Mouse (Mus musculus) c-Kit-positive CD71-positive TER-119-negative erythroid progenitor cells, embryonic 14.5 days (primary cell): ENCODE results near the gene F2r.

Experiments
- DNase-seq: peaks from one replicate; pipeline ENCODE4 v3.0.0-alpha.2; 2013; ENCODE audit warnings: low read depth

F2r gene

DNA sequence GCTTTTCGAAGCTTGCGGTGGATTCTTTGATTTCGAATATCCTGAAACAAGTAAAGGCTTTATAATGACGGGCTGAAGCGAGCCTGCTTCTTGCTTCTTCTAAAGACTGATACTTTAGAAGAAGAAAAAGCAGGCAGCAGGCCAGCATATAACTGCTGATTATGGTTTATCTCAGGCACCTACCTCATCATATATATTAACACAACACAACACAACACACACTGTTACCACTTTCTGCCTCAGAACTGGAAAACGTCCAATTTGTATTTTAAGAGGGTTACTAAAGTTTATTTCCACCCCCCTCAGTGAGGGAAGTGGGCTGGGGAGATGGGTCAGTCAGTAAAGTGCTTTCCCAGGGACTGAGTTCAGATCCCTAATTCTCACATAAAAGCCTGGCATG, 13.9 kb upstream of the F2r start:
- no peak for DNase-seq

DNA sequence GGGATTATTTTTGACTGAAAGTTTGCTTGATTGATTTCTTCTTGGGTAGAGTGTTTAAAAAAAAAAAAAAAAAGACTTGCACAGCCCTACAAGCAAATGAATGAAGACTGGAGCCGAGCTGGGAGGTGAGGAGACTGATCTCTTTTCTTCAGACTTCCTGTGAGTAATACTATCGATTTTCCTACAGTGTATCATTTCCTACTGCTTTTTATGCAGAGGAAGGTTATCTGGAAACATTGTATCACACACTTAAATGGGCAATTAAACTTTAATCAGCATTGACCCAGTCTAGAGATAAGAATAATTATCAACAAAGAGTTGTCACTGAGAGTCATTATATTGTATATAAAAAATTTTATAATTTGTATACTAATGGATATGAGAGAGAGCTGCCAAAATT, 12.5 kb upstream of the F2r start:
- no peak for DNase-seq

DNA sequence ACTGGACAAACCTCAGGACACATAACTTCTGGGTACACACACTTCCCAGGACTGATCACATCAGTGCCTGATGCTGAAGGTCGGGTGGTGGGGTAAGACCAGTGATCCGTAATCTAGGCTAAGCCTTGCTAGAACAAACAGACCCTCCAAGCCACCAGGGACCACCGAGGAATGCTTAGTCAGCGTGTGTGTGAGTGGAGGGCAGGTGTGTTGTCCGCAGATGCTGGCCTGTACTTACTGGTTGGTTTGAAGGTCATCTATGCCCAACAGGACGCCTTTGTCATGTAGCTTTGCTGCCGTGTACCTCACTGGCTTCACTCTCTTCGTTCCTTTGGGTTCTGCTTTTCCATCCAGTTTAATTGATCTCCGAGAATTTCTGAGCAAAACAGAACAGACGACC, 11.5 kb upstream of the F2r start:
- no peak for DNase-seq

DNA sequence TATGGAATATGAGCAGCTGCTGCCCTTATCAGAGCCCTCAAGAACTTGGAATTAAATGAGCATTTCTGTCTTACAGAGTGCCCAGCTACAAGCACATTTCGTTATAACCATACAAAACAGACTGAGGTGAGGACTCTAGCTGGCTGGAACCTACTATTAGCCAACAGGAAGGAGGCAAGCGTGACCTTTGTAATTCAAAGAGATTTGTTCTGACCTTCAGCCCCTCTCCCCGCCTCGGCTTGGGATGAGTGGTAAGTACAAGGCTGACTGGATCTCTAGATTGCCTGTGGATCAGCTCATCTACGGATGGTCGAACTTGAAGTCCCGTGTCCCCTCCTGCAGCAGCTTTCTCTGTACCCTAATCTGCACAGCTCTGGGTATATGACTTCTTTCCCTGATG, 8.4 kb upstream of the F2r start:
- DNase-seq: no peak

DNA sequence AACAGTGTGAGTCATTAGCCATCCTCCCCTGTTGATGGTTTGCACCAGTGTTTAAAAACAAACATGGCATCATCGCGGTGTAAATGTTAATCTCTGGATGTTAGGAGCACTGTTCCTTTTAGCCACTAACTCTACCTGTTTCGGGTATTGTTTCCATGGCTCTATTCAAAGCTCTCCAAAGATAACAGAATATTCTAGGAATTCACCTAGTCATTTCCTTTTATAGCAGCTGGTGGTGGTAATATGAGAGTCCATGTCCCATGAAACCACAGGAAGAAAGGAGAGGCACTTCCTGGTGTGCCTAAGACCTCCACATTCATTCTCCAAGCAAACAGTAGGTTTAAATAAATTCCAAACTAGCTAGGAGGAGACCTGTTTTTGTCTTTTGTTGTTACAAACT, 4.8 kb upstream of the F2r start:
- no peak for DNase-seq

DNA sequence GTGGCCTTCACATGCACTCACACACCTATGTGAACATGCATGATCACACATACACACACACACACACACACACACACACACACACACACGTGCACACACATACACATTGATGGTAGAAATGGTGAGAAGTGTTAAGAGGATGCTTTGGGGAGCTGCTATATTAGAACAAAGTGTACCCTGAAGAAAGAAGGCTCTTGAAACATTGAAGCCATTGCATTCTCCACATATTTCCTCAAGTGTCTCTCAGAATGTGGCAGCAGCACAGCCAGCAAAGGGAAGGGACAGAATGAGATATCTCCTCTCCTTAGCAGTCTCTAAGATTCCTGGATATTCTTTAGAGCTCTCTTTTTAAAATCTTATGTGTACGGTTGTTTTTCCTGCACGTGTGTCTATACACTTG, 3.3 kb upstream of the F2r start:
- DNase-seq: no peak

DNA sequence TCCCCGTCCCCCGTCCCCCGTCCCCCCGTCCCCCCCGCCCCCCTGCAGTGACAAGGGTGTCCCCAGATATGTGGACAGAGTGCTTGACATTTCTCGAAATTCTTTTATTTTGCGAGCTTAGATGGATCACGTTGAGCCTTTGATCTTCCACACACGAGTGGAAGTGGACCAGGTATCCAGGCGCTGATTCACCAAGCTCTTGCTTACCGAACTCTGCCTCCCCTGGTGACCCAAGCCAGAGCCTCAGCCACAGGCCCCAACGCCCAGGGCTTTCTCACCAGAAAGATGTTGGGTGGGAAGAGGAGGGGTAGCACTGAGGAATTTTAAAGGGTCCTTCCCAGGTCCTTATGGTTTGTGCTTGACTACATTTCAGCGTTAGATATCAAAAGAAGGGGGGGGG, 572 bp upstream of the F2r start:
- DNase-seq: no peak

DNA sequence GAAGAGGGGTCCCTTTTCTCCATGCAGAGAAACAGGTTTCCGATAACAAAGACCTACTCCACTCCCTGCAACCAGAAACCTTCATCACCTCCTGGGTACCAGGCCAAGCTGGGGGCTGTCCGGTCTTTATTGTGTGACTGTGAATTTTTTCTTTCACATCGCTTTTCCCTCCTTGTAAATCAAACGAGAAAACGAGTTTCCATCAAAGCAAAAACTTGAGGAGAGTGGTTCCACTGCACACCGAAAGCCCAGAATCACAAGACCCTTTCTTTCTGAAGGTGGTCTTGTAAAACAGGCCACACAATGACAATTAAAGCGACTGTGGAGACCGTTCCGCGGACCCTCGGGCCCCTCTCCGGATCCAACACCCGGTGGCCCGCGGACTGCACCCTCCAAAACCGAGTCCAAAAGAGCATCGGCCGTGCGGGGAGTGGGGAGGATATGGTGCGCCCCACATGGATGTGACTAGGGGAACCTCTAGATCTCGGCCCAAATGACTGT, 566 bp downstream of the F2r start:
- DNase-seq: peak; percentile 21

DNA sequence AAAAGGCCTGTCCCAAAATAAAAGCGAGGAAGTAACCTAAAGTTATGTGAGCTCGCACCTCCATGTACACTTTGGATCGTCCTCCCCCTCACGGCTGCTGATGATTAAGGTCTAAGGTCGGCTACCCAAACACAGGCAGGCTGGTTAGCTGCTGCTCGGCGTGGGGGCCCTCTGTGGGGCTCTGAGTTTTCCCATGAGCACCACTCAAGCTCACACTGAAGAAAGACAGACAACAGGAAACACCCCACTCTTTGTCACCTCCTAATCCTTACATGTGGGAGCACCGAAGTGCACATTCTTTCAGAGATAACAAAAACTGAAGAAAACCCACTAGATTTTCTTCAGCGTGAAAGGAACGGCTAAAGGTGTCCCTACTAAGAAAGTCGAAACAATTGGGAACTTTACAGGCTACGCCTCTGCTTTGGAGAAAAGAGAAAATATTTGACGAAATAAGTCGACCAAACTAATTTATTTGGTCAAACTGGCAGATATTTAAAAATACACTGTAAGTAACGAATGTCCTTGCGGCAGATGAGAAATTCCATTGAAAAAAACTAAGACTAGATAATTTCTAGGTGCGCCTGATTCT, 1.1 kb downstream of the F2r start:
- DNase-seq: peak; percentile 32

DNA sequence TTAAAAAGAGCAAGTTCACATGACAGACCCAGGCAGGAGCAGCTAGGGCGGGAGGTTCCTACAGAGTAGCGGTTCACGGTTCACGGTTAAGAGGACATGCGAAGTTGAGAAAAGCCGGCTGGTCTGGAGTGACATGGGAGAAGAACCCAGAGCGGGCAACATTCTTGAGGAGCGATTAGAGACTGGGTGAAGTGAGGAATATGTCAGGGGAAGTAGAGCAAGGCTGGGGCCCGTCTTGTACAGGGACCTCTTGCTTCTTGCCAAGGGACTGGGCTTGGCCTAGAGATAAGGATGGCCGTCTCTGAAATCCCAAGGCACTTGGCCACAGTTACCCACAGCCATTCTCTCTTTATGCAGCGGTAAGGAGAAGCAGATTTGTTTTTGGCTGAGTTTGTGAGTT, 1.8 kb downstream of the F2r start:
- peak; percentile 21 for DNase-seq

DNA sequence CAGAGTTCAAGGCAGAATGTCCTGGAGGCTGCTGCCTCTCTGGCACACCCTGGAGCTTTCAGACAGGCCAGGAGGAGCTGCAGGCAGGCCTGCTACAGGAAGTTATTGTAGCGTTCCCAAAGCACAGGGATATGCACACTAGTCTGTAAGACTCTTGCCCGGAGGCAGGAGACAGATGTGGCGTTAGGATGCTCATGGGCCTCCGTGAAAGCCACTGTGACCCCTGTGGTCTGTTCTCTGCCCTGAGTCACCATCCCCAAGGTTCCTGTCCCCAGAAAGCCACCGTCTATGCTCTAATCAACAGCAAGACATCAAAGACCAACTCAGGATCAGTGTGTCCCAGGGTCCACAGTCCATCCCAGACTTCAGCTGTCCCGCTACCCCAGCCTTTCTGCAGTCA, 3.5 kb downstream of the F2r start:
- DNase-seq: no peak

DNA sequence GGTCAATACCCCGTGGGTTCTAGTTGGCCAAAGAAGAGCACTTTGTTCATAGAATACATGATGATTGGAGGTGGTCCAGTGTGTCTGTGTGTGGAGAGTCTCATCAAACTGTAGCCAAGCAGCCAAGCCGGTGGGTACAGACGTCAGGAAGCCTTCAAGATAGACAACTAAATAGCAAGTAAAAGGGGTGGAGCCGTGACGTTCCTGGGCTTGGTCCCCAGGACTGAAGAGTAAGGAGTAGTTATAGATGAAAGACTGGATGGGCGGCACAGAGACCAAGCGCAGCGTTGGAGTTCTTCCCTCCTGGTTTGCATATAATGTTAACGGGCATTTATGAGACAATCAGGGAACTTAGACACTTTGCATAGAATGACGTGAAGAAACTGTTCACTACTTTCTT, 6.0 kb downstream of the F2r start:
- no peak for DNase-seq

DNA sequence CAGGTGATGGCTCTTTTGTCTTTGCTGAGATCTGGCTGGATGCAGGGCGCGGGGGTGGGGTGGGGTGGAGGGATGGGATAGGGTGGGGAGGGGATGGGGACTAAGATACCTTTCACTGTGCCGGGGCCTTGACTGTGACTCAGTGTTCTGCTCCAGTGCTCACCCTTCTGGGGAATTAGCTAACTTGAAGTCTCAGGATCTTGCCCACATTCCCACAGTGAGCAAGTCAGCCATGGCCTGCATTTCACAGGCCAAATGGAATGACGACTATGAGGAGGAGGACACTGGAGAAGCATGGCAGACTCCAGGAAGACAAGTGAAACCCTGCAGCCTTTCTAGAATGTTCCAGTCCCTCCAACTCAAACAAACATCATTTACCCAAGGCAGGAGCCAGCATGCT, 6.5 kb downstream of the F2r start:
- no peak for DNase-seq

DNA sequence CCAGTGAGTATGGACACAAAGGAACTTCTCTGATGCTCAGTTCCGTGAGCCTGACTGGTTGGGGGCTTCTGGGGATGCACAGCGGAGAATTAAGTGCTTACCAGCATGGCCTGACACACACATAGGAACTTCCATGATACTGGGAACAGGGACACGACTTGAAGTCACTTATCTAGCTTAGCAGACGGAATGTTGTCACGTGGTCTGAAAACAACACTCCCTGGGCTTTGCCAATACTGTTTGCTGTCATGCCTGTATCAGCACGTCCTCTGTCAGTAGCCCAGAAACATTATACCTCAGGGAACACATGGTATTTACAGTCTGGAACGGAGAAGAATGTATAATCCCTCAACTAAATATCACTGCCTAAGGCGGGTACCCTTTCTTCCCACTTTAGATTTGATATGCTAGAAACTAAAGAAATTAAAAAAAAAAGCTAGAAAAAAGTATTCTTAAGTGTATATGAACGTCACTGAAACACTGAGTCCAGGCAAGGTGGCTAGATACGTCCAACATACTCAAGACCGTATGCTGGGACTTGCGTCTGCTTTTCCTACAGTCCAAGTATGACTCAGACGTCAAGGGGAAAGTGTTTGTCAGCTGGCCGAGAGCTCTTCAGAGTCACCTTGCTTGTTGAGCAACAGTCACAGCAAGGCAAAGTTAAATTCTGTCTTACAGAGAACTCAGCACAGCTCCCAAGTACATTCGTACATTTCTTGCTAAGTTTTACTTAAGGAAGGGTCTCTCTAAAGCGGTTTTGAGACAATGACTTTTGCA, 7.3 kb downstream of the F2r start:
- DNase-seq: no peak

DNA sequence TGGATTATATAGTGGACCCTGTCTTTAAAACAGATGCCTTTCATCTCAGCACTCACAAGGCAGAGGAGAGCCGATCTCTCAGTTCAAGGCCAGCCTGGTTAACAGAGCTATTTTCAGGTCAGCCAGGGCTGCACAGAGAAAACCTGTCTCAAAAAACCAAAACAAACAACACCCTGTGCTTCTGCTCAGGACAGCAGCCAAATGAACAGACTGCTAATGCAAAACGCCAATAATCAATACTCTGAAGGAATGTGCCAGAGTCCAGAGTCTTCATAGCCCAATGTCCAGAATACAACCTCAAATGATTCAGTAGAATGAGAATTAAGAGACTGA, 9.2 kb downstream of the F2r start:
- no peak for DNase-seq

DNA sequence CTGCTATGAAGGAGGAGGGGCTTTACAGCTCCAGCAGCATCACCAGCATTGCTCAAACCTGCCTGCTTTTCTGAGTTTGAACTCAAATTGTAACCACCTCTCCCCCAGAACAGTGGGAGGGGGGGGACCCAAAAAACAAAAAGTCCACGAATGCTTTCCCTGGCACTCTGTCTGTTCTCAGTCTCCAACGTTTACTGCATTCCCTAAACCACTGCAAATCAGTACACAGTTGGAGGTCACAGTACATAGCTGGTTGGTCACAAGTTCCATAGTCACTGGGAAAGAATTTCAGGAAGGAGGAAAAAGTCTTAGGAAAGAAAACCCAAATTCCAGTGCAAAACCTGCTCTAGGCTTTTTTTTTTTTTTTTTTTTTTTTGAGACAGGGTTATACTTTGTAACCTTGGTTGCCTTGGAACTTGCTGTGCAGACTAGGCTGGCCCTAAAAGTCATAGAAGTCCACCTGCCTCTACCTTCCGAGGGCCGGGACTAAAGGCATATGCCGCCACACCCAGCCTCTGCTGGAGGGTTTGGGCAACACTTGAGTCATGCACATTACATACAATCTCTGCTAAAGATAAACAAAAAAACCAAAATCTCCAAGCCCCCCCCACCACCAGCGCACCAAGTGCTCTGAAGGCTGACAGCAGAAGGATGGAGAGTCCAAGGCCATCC, 9.7 kb downstream of the F2r start:
- no peak for DNase-seq

DNA sequence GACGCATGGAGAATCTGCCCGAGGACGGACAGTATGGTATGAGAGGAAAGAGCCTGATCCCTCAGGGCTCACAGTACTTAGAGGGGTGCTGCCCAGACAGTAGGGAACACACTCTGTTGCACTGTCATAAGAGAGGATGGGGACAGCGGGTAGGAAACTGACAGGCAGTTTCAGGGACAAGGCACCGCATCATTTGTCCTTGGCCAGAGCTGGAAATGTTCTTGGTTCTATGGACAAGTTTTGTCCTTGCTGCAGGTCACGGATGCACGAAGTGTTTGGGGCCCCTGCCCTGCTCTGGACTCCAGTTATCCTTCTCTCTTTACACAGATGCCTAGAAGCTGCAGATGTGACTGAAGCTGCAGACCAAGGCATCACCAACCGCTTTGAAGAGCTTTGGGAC, 11.3 kb downstream of the F2r start:
- no peak for DNase-seq

DNA sequence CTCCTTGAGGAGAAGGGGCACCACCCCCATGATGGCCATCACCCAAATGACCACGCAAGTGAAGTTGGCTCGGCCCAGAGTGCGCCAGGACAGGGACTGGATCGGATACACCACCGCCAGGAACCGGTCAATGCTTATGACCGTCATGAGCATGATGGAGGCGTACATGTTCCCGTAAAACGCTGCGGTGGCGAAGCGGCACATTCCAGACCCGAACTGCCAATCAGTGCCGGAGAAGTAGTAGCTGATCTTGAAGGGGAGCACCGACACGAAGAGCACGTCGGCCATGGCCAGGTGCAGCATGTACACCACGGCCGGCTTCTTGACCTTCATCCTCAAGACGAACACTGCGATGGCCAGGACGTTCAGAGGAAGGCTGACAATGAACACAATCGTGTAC, 14.0 kb downstream of the F2r start:
- no peak for DNase-seq

DNA sequence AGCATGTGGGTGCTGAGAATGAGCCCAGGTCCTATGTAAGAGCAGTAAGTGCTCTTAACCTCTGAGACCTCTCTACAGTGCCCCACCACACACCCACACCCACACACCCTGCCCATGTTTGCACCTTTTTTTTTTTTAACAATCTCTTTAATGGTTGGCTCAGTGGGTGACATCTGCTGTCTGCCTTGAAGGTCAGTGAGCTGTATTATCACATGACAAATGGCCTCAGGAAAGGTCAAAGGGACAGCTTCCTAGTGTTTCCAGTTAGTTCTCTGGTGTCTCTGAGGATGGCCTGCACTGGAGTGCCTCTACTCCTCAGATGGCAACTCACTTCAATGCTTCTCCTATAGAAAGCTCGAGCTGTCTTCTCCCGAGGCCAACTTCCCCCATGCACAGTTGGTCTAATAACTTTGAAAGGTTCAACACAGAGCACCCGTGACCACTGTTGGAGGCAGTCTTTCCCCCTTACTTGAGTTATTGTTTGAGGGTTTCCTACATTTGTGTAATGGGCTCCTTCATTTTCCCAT, 18.4 kb downstream of the F2r start:
- DNase-seq: no peak

DNA sequence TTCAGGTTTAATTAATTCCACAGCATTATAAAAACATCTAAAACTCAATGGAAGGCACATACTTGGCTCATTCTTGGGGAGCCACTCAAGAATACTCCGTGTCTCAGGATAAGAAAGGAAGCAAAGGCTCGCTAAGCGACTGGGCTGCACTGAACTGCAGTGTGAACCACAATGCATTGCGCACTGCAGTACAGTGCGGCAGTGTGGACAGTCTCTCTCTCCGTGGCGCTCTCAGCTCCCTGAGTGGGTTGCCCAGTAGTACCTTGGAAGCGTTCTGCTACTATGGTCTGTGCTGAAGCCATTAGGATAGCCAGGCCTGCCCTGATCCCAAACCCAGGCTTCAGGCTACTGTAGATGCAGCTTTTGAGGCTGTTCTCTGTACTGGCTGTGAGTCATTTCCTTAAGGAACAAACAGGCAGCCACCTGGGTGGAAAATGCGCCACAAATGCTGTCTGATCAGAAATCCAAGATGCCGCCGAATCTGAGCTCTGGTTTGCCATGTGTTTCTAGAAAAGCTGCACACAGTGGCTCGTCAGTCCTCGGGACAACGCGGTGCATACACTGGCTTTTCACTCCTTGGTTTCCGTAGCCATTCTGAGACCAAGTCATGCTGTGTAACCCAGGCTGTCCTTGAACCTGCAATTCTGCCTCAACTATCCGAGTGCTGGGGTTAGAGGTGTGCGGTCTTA, 19.9 kb downstream of the F2r start:
- DNase-seq: no peak

DNA sequence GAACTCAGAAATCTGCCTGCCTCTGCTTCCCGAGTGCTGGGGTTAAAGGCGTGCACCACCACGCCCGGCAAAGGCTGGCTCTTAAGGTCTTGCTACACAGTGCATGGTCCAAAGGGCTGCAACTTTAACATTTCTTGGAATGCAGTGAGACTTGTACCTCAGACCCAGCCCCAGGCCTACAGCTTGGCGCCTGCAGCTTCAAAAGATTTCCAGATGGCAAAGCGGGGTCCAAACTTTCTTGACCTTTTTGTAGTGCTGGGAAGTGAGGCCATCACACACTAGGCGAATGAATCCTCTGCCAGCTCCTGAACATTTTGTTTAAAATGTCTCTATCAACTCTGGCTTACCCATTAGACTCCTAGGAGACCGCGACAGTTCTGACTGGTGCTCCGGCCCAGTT, 20.7 kb downstream of the F2r start:
- DNase-seq: no peak

DNA sequence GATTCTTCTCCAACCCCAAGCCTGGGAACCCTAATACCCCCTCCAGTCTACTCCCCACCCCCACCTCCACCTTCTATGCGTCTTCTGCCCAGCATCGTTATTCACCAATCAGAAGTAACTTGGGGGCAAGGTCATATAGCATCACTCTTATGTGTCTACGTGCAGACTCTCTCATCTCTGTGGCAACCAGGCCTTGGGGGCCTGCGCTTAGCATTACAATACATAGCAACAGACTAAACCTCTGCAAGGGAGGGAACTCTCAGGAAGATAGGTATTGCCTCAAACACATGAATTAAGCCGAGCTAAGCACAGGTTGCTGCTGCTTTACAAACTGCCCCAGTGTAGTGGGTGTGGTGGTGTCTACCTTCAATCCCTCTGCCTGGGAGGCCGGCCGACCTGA, 21.6 kb downstream of the F2r start:
- no peak for DNase-seq

DNA sequence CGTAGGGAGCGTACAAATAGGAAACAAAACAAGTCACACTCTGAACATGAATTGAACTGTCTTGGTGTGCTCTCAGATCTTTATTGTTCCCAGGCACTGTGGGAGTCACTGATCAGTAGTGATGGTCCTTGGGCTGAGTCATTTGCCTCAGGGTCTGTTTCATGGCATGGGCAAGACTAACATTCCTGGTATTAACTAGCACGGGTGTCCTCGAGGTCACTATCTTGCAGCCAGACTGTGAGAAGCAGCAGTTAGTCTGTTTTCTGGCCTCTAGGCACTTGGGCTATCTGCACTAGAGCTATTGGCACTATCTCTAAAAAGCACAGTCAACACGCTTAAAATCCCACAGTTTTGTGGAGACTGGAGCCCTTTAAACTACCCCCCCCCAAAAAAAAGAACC, 22.4 kb downstream of the F2r start:
- DNase-seq: peak; percentile 8
